ENCODE assay signal across 33 mouse cellular contexts in genomic region chr14:8201715-8202114, GRCm38 (mm10). TPM values are rescaled to one million over a fixed set of nuclear protein-coding genes. Genes with fewer than 3 reads are reported as not detected.
DNase-seq lines count a peak whose midpoint lies in the region; ATAC-seq and TF ChIP-seq lines count a peak whose summit lies in the region.
"Had no signal": no experiment of that assay in that cellular context is flagged by ENCODE, and none has a peak within 500 bp of the region (broad histone marks: within the 10 kb centered on the region; RNA-seq: fewer than 3 reads in every experiment).

No protein-coding gene starts in this region.

- TF ChIP-seq POLR2A in liver, adult 2 months (IDR thresholded peaks at IDR 0.05; ENCODE audit: extremely low read depth, insufficient read depth, low read length), result no peak

- intact Hi-C loops in heart, postnatal 14 days (cut with DNase I), result no loop called here

- no peaks in the 10 kb centered on the region for H3K9me3 ChIP-seq in stomach, postnatal 0 days (ENCODE audit: control insufficient read depth, low read length)
- H3K9me3 ChIP-seq: embryonic facial prominence, embryonic 13.5 days; embryonic facial prominence, embryonic 15.5 days; forebrain, embryonic 10.5 days; forebrain, embryonic 12.5 days had no signal

- WGBS in liver, adult 2 months, result 63% methylated on average over 3 of the region's 3 CpGs
- 73% methylated on average over 3 of the region's 3 CpGs for WGBS in stomach, postnatal 0 days

- H3K79me2 ChIP-seq in liver, adult 2 months (ENCODE audit: control insufficient read depth, insufficient read depth, low read length), result no peaks in the 10 kb centered on the region

- H3K36me3 ChIP-seq in liver, adult 2 months (ENCODE audit: control insufficient read depth, insufficient read depth, low read length), result no peaks in the 10 kb centered on the region
- H3K36me3 ChIP-seq in stomach, postnatal 0 days (ENCODE audit: control insufficient read depth, insufficient read depth, low read length), result no peaks in the 10 kb centered on the region
- H3K36me3 ChIP-seq: embryonic facial prominence, embryonic 13.5 days; embryonic facial prominence, embryonic 15.5 days; forebrain, embryonic 10.5 days; forebrain, embryonic 12.5 days had no signal

- no peak overlapping the region for H3K4me2 ChIP-seq in stomach, postnatal 0 days (replicated peaks; ENCODE audit: low read depth)
- H3K4me2 ChIP-seq: embryonic facial prominence, embryonic 13.5 days; embryonic facial prominence, embryonic 15.5 days; forebrain, embryonic 12.5 days had no signal

- no peak for TF ChIP-seq EP300 in stomach, postnatal 0 days (optimal IDR thresholded peaks at IDR 0.05)

- H3K9ac ChIP-seq in liver, adult 2 months (ENCODE audit: low read depth, low read length), result no peak overlapping the region
- no peak overlapping the region for H3K9ac ChIP-seq in stomach, postnatal 0 days (ENCODE audit: low read length)
- H3K9ac ChIP-seq: embryonic facial prominence, embryonic 13.5 days; embryonic facial prominence, embryonic 15.5 days; forebrain, embryonic 12.5 days had no signal

- no peak overlapping the region for H3K4me3 ChIP-seq in liver, adult 2 months (ENCODE audit: insufficient read depth, low read depth, low read length)
- H3K4me3 ChIP-seq in stomach, postnatal 0 days (ENCODE audit: low read depth, low read length), result no peak overlapping the region
- H3K4me3 ChIP-seq: embryonic facial prominence, embryonic 13.5 days; embryonic facial prominence, embryonic 15.5 days; erythroblast, embryonic 14.5 days; forebrain, embryonic 10.5 days; forebrain, embryonic 12.5 days had no signal

- ATAC-seq in stomach, postnatal 0 days (ENCODE audit: low FRiP score, low TSS enrichment), result peak; percentile 61
- ATAC-seq: activated CD4-positive, CD25-positive, alpha-beta regulatory T cell, adult 4 months; CD4-positive, CD25-positive, alpha-beta regulatory T cell, adult 4 months; forebrain, embryonic 14.5 days; forebrain, embryonic 16.5 days had no signal

- H3K27me3 ChIP-seq in liver, adult 2 months (ENCODE audit: control insufficient read depth, insufficient read depth, low read length), result no peaks in the 10 kb centered on the region
- no peaks in the 10 kb centered on the region for H3K27me3 ChIP-seq in stomach, postnatal 0 days (ENCODE audit: control insufficient read depth, insufficient read depth, low read length)
- H3K27me3 ChIP-seq: embryonic facial prominence, embryonic 13.5 days; embryonic facial prominence, embryonic 15.5 days; forebrain, embryonic 12.5 days had no signal

- DNase-seq in heart, adult 11 months, result peak; percentile 75
- DNase-seq in heart, postnatal 14 days, result no peak
- peak; percentile 66 for DNase-seq in liver, adult 2 months (ENCODE audit: extremely low read depth, low read depth, low spot score)
- no peak for DNase-seq in liver
- DNase-seq in lung, postnatal 36 days, result peak; percentile 10
- DNase-seq in lung, adult 18-20 months, result no peak
- no peak for DNase-seq in stomach, postnatal 0 days (ENCODE audit: low spot score)
- no peak for DNase-seq in natural killer cell, adult 2 months (ENCODE audit: low spot score in 2 of 2)
- DNase-seq: adrenal gland, adult 8-10 months; adrenal gland, postnatal 25 days; B cell, adult 2 months; cerebellum, adult 11 months; cerebellum, adult 18-20 months; cerebellum, adult 8-10 months; cerebellum, adult 9-11 months; cerebellum, postnatal 14 days; cerebellum, postnatal 36 days; embryo, embryonic 11 days had no signal

- no peak overlapping the region for H3K27ac ChIP-seq in liver, adult 2 months (replicated peaks; ENCODE audit: insufficient read depth, low read depth, low read length)
- H3K27ac ChIP-seq in stomach, postnatal 0 days (replicated peaks), result no peak overlapping the region
- H3K27ac ChIP-seq: embryonic facial prominence, embryonic 13.5 days; embryonic facial prominence, embryonic 15.5 days; forebrain, embryonic 10.5 days; forebrain, embryonic 12.5 days had no signal

- TF ChIP-seq CTCF in liver, adult 2 months (IDR thresholded peaks at IDR 0.05; ENCODE audit: low read depth, low read length), result no peak
- TF ChIP-seq CTCF in stomach, postnatal 0 days (IDR thresholded peaks at IDR 0.05; ENCODE audit: low read depth), result no peak

- peaks cover 5% of the 10 kb centered on the region; the same call in 1 of the 2 replicates for H3K4me1 ChIP-seq in liver, adult 2 months (ENCODE audit: control insufficient read depth, insufficient read depth, low read length)
- no peaks in the 10 kb centered on the region for H3K4me1 ChIP-seq in stomach, postnatal 0 days (replicated peaks; ENCODE audit: control insufficient read depth, insufficient read depth)
- H3K4me1 ChIP-seq: embryonic facial prominence, embryonic 13.5 days; embryonic facial prominence, embryonic 15.5 days had no signal

RNA-seq across cellular contexts. Expression of gene Kctd6, which starts 12.2 kb away (rescaled TPM):
- total RNA-seq in heart, postnatal 14 days (2021), result 10 to 100 TPM; 10.6 to 11.0 TPM
- 4.3 and 5.2 TPM in 2 replicates for total RNA-seq in liver, adult 2 months (2014; rRNA removed)
- 3.9 and 5.1 TPM in 2 replicates for polyA plus RNA-seq in liver, adult 2 months (2012; rRNA removed)
- polyA plus RNA-seq in stomach, postnatal 0 days (2015; fragmentation: Nextera tagmentation; extraction: Ambion mirVana), result 12.9 and 13.8 TPM in 2 replicates

RNA-seq across cellular contexts. Expression of gene Pdhb, which starts 28.9 kb away (rescaled TPM):
- total RNA-seq in heart, postnatal 14 days (2021), result 100 to 1,000 TPM; 886 to 904 TPM
- 138 and 177 TPM in 2 replicates for total RNA-seq in liver, adult 2 months (2014; rRNA removed)
- polyA plus RNA-seq in liver, adult 2 months (2012; rRNA removed), result 53.3 and 62.8 TPM in 2 replicates
- 142 and 144 TPM in 2 replicates for polyA plus RNA-seq in stomach, postnatal 0 days (2015; fragmentation: Nextera tagmentation; extraction: Ambion mirVana)

RNA-seq across cellular contexts. Expression of gene Acox2, which starts 57.4 kb away (rescaled TPM):
- under 1 TPM in 1 of 2 experiments, not detected in 1; 0.48 TPM for total RNA-seq in heart, postnatal 14 days (2021)
- total RNA-seq in liver, adult 2 months (2014; rRNA removed), result 213 and 244 TPM in 2 replicates
- 301 and 313 TPM in 2 replicates for polyA plus RNA-seq in liver, adult 2 months (2012; rRNA removed)
- 6.0 and 7.2 TPM in 2 replicates for polyA plus RNA-seq in stomach, postnatal 0 days (2015; fragmentation: Nextera tagmentation; extraction: Ambion mirVana)
- total RNA-seq: CH12.LX; common myeloid progenitor, adult 5-6 weeks; ES-E14; MEL had no signal
- polyA plus RNA-seq: activated CD4-positive, CD25-positive, alpha-beta regulatory T cell, adult 4 months; brain, embryonic 14.5 days; CD4-positive, CD25-positive, alpha-beta regulatory T cell, adult 4 months; embryonic facial prominence, embryonic 11.5 days; embryonic facial prominence, embryonic 13.5 days; erythroblast, embryonic 14.5 days; forebrain, embryonic 10.5 days; forebrain, embryonic 12.5 days; forebrain, embryonic 14.5 days had no signal

Comparison
In these comparisons a context has a peak if more than half of its experiments do, and no peak if none do; other contexts are left out.
1. DNase-seq: peak in heart, adult 11 months (single experiment), liver, adult 2 months (single experiment) and lung, postnatal 36 days (single experiment); none in heart, postnatal 14 days (0 of 2), liver (single experiment), lung, adult 18-20 months (0 of 2), stomach, postnatal 0 days (single experiment) and natural killer cell, adult 2 months (0 of 2).
2. RNA of gene Acox2, which starts 57.4 kb away (total RNA-seq): 213 to 244 TPM in liver, adult 2 months; 0.48 TPM in heart, postnatal 14 days; every median in the first group is over 100 times any median in the second.